Mouse (Mus musculus): Measurements from ENCODE around the gene Zfyve28.

Zfyve28 gene

DNA sequence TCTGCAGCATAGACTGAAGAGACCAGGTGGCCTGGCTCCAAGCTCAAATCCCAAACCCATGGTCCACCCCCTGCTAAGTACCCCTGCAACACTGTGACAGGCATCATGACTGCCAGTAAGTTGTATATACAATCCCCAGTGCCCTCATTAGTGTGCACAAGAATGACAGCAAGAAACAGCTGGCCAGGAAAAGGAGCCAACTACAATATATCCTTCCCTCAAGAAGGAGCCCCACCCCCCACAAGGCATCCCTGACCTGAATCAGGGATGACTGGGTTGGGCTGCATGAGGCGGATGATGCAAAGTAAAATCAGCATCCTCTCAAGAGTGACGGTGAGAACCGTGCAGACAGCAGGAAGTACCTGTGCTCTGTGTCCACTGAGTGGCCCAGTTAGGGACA lies 38.2 kb downstream of the Zfyve28 start:
- peak; percentile 60 for DNase-seq (ENCODE audit: low read depth)

DNA sequence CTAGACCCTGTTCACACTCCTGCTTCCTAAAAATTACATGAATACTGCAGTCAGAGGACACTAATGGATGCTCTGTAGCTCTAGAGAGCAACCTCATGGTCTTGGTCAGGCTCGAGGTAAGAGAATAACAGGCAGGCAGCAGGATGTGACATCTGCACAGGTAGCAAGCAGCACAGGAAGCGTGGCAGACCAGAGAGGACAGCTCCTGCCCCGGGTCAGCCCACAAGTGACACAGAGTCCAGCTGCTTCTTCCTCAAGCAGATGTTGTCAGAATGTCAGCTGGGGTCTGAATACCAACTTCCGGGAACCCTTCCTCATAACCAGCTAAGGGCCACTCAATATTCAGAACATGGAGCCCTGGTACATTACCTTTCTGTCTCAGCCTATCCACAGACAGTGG lies 39.1 kb downstream of the Zfyve28 start:
- no peak for DNase-seq (ENCODE audit: low read depth)

DNA sequence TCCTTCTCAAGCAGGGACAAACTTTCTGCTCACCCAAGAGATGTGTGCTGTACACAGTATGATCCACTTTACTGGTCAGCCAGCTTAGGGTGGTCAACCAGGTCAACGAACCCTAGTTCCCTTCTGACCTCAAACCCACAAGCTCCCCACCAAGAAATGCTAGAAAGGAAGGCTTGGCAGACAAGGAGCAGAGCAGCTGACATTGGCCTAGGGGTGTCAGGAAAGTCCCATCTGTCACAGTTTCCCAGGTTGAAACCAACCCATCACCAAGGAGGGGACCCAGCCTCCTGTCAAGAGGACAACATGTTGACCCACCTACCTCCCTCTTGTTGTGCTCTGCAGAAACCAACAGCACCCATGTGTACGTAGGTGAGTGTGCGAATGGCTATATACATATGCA lies 41.8 kb downstream of the Zfyve28 start:
- no peak for DNase-seq (ENCODE audit: low read depth)

DNA sequence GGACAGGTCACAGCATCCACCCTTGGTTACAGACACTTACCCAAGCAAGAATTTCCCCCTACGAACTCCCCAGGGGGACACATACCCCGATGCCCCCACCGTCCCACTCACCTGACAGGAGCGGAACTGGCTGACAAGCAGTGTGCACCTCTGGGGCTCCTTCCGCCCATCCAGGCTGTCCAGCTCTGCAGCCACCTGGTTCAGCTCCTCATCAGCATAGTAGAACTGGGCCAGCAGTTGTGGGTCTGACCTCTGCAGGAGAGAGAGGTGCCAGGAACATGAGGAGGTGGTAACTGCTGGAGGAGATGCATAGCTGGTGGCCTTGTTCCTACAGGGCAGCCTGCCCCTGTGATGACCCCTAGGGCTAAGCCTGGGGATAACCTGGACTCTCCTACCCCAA lies 45.2 kb downstream of the Zfyve28 start:
- DNase-seq (ENCODE audit: low read depth): no peak

DNA sequence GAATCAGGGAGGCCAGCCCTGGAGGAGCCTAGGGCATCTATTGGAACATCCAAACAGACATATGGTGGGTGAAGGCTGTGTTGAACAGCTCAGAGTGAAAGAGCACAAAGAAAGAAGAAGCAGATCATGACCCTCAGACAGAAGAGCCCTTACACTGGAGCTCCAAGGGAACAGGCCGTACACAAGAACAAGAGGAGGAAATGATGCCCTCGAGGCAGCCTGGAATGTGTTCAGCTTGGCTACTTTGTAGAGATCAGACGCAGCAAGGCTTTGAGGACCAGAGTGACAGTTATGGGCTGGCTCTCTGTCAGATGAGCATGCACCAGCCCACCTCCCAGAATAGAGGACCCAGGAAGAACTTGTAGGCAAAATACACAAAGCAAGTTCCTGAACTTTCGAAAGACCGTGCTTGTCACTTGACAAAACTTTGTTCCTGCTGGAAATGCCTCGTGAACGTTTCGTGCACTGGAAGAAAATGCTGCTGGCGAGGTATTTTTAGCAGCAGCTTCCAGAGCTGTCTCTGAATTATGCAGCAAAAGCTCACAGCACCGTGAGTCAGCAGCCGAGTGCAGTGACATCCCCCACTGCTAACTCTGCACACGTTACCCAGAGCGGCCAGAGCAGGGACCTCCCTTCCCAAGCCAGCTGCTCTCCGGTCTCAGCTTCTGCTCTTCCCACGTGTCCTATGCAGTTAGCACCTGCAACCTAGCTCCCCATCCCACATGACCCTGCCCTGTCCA lies 45.9 kb downstream of the Zfyve28 start:
- DNase-seq (ENCODE audit: low read depth): peak; percentile 82

DNA sequence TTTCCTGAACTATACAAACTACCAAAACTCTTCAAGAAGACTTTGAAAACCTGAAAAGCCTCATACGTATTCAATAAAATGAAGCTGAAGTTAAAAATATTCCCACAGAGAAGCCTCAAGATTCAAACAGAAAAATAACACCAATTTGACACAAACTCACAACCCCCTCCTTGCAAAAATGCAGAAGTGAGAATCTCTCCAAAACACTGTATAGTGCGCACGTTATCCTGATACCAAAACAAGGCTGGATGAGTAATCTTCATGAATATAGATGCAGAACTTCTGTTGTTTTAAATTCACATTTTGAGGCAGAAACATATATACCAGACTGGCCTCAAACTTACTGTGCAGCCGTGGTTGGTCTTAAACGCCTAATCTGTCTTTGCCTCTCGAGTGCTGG lies 49.8 kb downstream of the Zfyve28 start:
- no peak for DNase-seq (ENCODE audit: low read depth)

DNA sequence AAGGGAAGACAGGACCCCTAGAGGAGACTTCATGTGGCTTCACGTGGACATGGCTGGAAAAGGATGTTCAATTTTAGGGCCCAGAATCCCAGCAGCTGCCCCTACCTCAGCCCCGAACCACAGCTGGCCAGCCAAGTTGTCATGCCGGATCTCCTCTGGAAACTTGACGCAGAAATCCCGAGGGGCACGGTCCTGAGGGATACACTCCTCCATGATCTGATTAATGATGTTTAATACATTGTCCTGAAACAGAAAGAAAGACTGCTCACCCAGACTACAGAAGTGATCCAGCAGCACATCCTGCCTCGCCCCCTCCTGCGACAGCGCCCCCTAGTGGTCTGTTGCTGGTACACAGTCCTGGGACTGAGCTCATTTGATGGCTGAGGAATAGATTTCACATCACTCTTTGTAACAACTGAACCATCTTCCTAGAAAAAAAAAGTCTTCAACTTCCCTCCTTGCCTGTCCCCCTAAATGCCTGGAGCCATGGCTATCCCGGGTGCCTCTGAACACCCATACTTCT lies 52.3 kb downstream of the Zfyve28 start:
- peak; percentile 76 for DNase-seq (ENCODE audit: low read depth)

DNA sequence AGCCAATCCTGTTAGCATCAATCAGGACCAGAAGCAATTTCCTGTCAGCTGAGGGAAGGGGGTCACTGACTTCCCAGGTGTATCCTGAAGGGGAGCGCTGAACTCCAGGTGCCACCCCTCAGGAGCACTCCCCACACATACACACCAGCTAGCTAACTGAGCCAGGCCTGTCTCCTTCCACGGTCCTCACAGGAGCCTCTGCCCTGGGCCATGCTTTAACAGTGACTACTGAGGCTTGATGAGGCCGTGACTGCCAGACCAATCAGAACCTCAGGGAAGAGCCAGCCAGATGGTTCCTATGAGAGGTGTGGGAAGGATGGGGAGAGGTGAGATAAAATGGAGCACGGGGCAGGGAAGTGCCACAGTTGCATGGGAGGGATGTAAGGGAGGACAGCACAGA lies 53.2 kb downstream of the Zfyve28 start:
- no peak for DNase-seq (ENCODE audit: low read depth)

DNA sequence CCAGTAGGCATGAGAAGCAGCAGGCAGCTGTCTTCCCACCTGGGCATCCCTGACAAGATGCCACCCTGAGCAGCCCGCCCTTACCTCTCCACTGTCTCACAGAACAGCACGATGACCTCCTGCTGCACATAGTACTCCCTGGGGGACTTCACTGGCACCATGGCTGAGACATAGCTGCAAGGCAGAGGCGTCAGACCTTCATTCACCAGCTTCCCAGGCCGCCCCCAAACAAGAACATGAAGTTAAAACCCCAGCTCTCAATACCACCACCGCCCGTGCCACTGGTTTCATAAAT lies 55.1 kb downstream of the Zfyve28 start:
- DNase-seq (ENCODE audit: low read depth): no peak

DNA sequence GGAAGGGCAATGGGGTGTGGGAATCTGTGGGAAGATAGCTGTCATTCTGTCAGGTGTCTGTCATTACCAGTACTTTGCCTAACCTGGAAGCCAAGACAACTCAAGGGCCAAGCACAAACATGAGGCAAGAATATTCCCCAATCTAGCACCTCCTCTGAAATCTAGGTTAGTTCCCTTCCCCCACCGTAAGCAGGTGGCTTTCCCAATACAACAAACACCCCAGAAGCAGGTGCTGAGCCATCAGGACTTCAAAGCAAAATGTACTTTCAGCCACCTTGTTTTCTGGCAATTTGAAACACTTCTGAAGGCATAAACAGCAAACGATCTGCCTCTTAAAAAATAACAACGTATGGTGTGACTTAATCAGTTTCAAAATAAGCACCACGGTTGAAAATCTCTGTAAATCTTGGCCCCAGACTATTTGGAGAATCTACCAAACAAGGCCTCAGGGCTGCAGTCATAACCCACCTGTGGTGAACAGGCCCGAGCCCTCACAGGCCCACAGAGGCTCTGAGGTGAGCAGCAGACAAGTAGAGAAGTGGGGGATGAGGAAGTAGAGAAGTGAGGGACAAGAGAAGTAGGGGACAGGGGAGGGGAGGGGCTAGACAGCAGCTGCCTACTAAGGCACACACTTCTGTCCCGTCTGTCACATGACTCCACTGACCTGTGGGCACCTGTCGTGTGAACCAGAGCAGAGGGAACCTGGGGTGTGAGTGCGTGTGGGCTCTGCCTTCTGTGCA lies 55.6 kb downstream of the Zfyve28 start:
- DNase-seq (ENCODE audit: low read depth): no peak

DNA sequence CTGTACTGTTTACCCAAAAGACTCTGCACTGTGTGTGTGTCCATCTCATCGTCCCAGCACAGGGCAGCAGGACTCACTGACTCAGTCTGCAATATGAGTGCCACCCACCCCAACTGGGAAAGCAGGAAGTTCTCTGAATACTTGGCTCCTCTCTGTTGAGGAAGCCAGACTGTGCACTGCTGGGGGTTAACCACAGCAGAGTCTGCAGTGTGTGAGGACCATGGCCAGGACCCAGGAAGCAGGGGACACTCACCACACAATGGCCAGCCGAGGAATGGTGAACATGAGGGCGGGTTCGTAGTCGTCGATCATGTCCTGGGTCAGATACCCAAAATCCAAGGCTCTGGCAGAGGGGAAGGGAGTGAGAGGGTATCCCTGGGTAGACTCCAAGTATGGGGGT lies 56.3 kb downstream of the Zfyve28 start:
- DNase-seq (ENCODE audit: low read depth): no peak

DNA sequence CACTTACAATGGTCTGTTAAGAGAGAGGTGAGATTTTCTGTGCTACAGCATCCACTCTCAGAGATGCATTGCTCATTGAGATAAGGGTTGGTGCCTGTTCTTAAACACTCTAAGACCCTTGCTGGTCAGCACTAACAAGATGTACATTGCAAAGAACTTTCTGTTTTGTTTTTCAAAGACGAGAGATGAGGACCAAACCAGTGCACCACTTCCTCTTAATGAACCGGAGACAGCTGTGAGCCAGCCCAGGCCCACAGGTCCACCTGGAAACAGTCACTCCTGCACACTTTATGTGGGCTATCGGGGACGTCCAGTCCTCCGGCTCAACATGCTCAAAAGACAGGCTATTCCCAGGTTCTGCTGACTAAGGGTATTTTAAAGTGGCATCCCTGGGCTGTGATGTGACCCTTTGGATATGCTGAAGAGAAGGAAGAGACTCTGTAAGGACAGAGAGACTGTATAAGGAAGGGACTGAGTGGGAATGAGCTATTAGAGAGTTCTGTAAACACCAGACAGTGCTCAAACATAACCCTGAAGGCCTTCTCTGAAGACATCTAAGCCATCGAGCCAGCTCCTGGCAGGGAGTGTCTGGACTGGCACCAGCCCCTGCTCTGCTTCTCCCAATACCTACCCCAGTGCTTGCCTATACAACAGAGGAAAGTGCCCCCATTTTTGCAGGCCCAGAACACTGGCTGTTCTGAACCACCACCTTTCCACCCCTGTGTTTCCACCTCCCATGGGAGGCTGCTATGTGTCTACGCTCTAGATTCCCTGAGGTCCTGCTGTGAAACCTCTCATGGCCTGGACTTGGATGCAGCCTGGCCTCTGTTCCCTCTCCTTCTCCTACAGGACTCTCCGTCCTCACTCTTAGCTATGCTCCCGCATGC lies 57.4 kb downstream of the Zfyve28 start:
- DNase-seq (ENCODE audit: low read depth): no peak

DNA sequence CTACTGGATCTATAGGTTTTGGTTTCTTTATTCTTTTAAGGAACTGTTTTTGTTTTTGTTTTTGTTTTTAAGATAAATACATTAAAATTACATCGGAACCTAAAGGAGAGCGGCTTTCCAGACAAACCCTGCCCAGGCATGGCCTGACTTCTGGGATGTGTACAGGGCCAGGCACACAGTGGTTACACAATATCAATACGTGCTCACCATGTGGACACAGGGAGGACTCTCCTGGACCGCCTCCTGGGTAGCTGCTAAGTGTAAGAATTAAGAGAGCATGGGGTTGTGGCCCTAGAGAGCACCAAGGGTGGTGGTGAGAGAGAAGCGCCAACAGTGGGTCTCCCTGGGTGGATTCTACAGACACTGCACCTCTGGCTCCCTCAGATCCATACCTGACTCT lies 58.7 kb downstream of the Zfyve28 start:
- DNase-seq (ENCODE audit: low read depth): no peak

DNA sequence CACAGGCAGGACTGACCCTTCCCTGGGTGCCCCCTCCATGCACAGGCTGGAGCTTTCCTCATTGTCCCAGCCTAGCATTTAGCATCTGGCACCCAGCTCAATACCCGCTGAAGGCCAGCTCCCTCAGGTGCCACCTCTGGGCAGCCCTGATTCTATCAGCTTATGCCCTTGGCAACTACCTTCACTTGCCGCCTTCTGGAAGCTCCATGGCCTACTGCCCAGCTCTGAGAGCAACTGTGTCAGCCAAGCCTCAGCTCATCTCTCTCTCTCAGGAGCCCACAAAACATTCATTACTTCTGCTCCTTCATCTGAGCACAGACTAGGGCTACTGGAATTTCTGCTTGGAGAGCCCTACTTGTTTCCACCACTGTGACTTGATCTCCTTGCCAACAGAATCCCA lies 62.7 kb downstream of the Zfyve28 start:
- DNase-seq (ENCODE audit: low read depth): no peak

DNA sequence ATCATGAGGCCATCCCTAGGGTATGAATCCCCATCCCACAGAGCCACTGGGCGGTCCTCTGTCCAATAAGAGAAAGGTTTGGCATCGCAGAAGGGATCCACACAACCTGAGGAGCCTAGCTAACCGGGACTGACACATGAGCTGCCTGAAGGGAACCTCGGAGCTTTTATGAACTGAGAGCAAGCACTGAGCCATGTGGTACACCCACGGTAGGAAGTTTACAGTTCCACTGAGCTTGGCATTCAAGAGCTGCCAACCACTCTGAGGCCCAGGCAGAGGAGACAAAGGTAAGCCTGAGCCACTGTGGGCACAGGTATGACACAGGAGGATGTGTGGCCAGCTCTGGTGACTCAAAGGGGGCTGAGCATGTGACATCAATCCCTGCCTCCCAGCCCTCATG lies 63.7 kb downstream of the Zfyve28 start:
- DNase-seq (ENCODE audit: low read depth): no peak

DNA sequence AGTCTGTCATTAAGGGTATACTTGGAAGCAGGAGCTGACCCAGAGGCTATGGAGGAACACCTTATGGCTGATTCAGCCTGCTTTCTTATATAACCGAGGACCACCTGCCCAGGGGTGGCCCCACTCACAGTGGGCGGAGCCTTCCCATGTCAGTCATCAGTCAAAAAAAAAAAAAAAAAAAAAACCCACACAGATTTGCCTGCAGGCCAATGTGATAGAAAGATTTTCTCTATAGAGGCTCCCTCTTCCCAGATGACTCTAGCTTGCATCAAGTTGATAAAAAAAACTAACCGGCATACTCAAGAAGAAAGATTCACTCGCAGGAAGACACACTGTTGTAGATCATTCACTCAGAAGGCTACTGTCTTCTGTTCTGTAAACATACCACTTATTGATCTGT lies 68.2 kb downstream of the Zfyve28 start:
- no peak for DNase-seq (ENCODE audit: low read depth)

DNA sequence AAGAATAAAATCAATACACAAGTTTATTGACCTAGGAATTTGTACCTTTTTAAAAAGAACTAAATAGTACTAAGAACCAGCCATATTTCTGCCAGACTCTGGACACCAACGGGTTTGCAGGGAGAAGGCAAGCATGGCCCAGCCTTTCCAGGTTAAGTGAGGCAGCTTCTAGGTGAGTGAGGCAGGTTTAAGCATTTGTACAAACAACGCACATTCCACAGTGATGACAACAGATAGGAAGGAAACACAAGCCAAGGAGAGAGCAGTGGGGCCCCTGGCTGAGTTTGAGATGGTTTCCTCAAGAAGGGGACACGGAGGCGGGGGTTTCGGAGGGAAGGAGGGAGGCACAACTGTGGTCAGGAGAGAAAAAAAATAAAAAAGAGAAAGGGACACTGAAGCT lies 69.6 kb downstream of the Zfyve28 start:
- no peak for DNase-seq (ENCODE audit: low read depth)

DNA sequence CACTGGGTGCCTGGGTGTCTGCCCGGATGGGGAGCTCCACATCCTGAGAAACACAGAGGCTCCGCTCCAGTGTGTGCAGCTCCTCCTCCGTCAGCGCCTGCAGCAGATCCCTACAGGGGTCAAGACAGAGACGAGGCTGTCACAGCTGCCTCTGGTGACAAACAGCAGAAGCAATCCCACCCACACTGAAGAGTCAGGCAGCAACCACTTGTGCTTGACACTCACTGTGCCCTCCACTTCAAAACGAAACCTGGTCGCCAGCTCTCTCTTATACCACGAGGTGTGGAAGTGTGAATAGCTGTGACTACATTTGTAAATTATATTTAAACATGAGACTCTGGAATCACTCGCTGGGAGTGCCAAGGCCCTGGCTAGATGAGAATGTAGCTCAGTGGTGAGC lies 70.5 kb downstream of the Zfyve28 start:
- DNase-seq (ENCODE audit: low read depth): no peak

DNA sequence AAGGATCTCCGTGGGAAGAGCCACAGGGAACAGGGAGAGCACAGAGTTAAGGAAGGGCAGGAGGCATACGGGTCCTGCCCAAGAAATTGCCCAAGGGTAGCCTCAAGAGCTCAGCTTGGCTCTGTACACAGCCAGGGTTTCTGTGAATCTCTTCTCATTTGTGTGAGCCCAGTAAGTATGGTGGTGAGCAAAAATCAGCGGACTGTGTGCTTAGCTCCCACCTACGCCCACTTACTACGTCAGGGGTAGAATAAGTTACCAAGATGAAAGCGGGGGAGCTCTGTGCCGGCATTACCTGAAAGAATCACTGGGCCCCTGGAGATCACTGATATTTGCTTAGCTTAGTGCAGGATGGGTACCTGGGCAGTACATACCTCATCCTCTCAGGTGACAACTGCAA lies 72.2 kb downstream of the Zfyve28 start:
- DNase-seq (ENCODE audit: low read depth): no peak

DNA sequence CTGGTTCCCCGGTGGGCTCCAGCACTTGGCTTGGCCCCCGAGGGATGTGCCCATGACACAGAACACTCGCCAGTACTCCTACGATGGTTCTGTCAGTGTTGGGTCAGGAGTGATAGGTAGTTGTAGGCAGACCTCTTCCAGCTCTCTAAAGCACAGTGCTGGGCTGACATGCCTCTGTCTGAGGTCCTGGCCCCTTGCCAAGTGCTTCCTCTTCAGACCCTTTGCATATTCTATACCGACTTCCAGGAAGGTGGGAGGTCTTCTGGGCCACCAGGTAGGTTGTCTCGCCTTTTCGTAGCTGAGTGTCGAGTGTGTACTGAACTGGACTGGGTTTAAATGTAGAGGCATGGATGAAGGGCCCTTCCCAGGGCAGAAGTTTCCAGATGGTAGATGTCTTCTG lies 74.6 kb downstream of the Zfyve28 start:
- DNase-seq (ENCODE audit: low read depth): no peak

DNA sequence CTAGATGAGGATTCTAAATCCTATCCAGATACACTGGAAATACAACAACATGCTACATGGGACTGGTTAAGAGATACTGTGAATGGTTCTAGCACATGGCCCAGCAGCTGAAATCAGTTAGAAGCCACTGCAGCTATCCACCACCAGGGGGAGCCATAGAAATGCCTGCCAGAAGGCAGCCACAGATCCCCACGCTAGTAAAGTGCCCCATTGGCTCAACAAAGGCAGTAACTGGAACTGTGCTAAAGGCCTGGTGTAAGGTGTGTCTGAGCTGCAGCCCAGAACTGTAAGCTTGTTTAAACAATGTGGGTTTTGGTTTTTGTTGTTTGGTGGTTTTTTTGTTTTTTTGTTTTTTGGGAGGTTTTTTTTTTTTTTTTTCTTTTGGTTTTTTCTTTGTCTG lies 78.0 kb downstream of the Zfyve28 start:
- DNase-seq (ENCODE audit: low read depth): peak; percentile 90

DNA sequence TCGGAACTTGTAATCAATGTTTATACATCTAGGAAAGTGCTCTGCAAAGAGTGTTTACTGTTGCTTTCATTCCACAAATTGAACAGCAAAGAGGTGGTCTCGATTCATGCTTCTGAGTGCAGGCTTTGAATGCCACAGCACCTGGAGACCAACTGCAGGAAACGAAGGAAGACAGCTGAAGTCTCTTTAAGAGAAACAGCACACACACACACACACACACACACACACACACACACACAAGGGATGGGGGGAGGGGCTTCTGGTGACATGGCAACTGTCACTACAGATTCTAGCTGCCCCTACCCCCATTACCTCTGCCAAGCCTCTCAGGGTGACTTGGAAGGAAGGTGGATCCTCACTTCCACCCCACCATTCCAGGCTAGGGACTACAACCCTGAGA lies 80.7 kb downstream of the Zfyve28 start:
- no peak for DNase-seq (ENCODE audit: low read depth)

DNA sequence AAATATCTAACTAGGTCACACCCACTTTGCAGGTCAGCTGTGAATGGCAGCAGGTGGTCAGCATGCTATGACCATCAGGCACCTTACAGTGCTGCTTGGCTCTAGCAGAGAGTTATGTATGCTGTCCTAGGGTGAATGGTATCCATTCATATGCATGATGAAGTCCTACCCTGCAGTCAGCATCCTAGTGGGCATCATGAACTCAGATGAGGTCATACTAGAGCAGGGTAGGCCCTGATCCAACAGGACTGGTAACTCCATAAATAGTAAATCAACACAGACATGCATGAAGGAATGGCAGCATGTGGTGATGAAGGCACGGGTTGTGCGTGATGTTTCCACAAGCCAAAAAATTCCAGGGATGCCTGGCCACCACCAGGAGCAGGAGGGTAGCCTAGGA lies 82.5 kb downstream of the Zfyve28 start:
- DNase-seq (ENCODE audit: low read depth): no peak
